Mouse (Mus musculus) megakaryocyte, embryonic 14.5 days (primary cell): Measurements from ENCODE around the gene Klk1b4. TPM values are rescaled to one million over a fixed set of nuclear protein-coding genes. Genes with fewer than 3 reads are reported as not detected.
"Not testable (repeated sequence)": the region's sequence is repeated elsewhere in the genome, so short reads cannot be mapped to it uniquely, and the experiment has no call there.

Experiments
- H3K27me3 ChIP-seq: replicated peaks from 2 replicates; pipeline ENCODE3; 2012; ENCODE audit warnings: inconsistent platforms
- H3K36me3 ChIP-seq: replicated peaks from 2 replicates; pipeline ENCODE3; 2012; ENCODE audit warnings: low read length, inconsistent platforms, mixed read lengths
- H3K4me1 ChIP-seq: 2 replicates; pipeline ENCODE4 v1.6.1; 2012; ENCODE audit warnings: inconsistent platforms
- H3K4me3 ChIP-seq: replicated peaks from 2 replicates; pipeline ENCODE3; 2012; ENCODE audit warnings: moderate library complexity, mild to moderate bottlenecking, inconsistent platforms
- H3K9me3 ChIP-seq: 2 replicates; pipeline ENCODE4 v1.6.1; 2012; ENCODE audit warnings: inconsistent platforms
- FLI1 ChIP-seq: IDR thresholded peaks from 2 replicates; pipeline ENCODE4 v1.6.1; 2012; ENCODE audit warnings: low read length, inconsistent platforms, mixed read lengths
- GATA1 ChIP-seq: IDR thresholded peaks from 3 replicates; pipeline ENCODE4 v1.6.1; 2012; ENCODE audit warnings: mixed read lengths, low read length, inconsistent platforms, borderline replicate concordance
- polyA plus RNA-seq: library from polyadenylated mRNA; stranded (reverse); fragments of >175 nt; gene quantifications from 2 replicates; pipeline ENCODE4 v1.2.3, GENCODE M21; 2012; ENCODE audit warnings: low replicate concordance; ENCODE audit not compliant: insufficient read depth

Gene Klk1b4
- not detected in 2 replicates for polyA plus RNA-seq

- H3K36me3 ChIP-seq, H3K4me1 ChIP-seq, H3K4me3 ChIP-seq, H3K9me3 ChIP-seq: not testable (repeated sequence)
- peaks cover 21% of the 10 kb centered on the region for H3K27me3 ChIP-seq
These were observed at the start of gene Klk1b4 for GRCm38 (mm10) chr7:44207135-44207534. Klk1b4 (plus strand) TSS chr7:44207435.

- Histone ChIP-seq H3K4me3 (no peak overlapping the region), H3K36me3 (no peaks in the 10 kb centered on the region), H3K9me3 (no peaks in the 10 kb centered on the region), H3K4me1 (no peaks in the 10 kb centered on the region), H3K27me3 (no peaks in the 10 kb centered on the region)
- no peak for TF ChIP-seq FLI1
- no peak for TF ChIP-seq GATA1
These were observed 27.8 kb upstream of the Klk1b4 start for GRCm38 (mm10) chr7:44179299-44180045.

DNA sequence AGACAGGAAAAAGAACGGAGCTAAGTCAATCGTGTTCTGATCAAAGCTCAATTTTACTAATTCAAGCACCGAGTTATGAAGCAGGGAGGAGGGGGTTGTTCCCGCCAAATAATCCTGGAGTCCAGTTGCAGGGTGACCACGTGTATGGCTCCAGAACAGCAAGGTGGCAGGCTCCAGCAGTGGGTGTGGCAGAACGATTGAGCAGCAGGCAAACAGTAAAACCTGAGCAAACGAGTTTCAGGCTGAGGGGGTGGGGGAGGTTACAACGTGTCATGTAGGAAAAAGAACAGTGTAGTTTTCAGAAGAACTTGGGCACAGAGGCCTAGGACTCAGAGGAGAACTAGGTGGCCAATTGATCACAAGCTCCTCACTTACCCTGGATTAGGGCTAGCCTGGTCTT, 20.7 kb upstream of the Klk1b4 start:
- H3K36me3 ChIP-seq, H3K4me1 ChIP-seq, H3K27me3 ChIP-seq, H3K4me3 ChIP-seq, H3K9me3 ChIP-seq: not testable (repeated sequence)

GRCm38 (mm10) chr7:44187936-44188335, 19.3 kb upstream of the Klk1b4 start, which contains the start of gene Klk1b24:
Klk1b24 (plus strand) TSS chr7:44188236.
- not testable (repeated sequence) for H3K4me1 ChIP-seq, H3K27me3 ChIP-seq, H3K9me3 ChIP-seq, H3K4me3 ChIP-seq, H3K36me3 ChIP-seq

DNA sequence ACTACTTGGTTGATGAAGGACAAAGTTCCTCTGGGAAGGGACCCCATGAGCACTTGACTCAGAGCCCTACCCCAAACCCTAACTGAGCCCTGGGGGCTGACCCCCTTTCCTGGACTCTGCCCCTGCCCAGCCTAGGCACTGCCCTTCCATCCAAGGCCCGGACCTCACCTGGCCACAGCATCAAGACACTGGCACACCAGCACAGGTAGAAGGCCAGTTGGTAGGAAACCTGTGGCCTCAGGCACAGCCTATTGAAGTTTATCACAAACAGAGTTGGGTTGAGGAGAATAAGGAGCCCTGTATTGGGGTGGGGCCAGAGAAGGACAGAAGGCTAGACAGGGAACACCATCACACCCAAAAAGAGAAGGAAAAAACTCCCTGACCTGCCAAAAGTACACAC, 13.8 kb upstream of the Klk1b4 start:
- H3K36me3 ChIP-seq, H3K9me3 ChIP-seq, H3K27me3 ChIP-seq, H3K4me3 ChIP-seq, H3K4me1 ChIP-seq: not testable (repeated sequence)

GRCm38 (mm10) chr7:44197891-44198290, 9.3 kb upstream of the Klk1b4 start, which contains the start of gene Klk1b3:
Klk1b3 (plus strand) TSS chr7:44198191.
- TF ChIP-seq FLI1 (no peak), GATA1 (no peak)
- Histone ChIP-seq H3K27me3 (peaks cover 6% of the 10 kb centered on the region), H3K4me3 (no peak within 1 kb of the TSS), H3K9me3 (no peaks in the 10 kb centered on the region), H3K4me1 (no peaks in the 10 kb centered on the region), H3K36me3 (no peaks in the 10 kb centered on the region)

GRCm38 (mm10) chr7:44208307-44208706, 1.1 kb downstream of the Klk1b4 start:
- TF ChIP-seq FLI1: no peak
- no peak for TF ChIP-seq GATA1
- Histone ChIP-seq H3K4me1 (no peaks in the 10 kb centered on the region), H3K27me3 (peaks cover 25% of the 10 kb centered on the region)

DNA sequence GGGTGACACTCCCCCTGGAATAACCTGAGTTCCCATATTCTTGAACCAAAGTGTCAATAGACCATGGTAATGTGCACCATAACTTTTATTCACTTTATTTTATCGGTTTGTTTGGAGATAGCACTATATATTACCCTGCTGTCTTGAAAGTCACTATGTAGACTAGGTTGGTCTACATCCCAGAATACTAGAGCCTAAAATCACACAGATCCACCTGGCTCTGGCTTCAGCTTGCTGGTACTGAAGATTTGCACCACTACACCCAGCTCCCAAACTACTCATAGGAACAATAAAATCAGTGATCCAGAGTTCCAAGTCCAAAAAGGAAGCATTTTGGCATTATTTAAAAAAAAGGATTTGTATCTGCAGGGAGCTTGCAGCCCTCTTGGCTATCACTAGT, 8.4 kb downstream of the Klk1b4 start, which contains the start of gene Klk1b5:
Gene Klk1b5 (plus strand): TSS at position 301 of the 400 bp plus-strand sequence.
- TF ChIP-seq GATA1: no peak
- no peak for TF ChIP-seq FLI1

More at GRCm38 (mm10) chr7:44208307-44208706, 1.1 kb downstream of the Klk1b4 start:
- Histone ChIP-seq H3K9me3 (no peaks in the 10 kb centered on the region), H3K36me3 (no peaks in the 10 kb centered on the region), H3K4me3 (no peak overlapping the region)

DNA sequence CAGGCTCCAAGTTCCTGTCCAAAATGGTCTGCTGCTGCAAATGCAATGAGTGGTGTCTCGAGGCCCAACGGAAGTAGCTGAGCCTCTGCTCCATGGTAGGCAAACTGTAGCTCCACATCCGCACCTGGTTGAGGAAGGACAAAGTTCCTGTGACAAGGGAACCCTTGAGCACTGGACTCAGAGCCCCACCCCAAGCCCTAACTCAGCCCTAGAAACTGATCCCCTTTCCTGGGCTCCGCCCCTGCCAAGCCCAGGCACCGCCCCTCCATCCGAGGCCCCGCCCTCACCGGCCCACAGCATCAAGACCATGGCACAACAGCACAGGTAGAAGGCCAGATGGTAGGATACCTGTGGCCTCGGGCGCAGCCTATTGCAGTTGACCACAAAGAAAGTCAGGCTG, 14.4 kb downstream of the Klk1b4 start:
- H3K36me3 ChIP-seq, H3K4me3 ChIP-seq, H3K9me3 ChIP-seq: not testable (repeated sequence)
- Histone ChIP-seq H3K27me3 (peaks cover 40% of the 10 kb centered on the region), H3K4me1 (peaks cover 25% of the 10 kb centered on the region)

More for the DNA sequence above, 8.4 kb downstream of the Klk1b4 start, which contains the start of gene Klk1b5:
- H3K9me3 ChIP-seq: no peaks in the 10 kb centered on the region
- peaks cover 41% of the 10 kb centered on the region for H3K27me3 ChIP-seq
- H3K36me3 ChIP-seq: no peaks in the 10 kb centered on the region
- peaks cover 9% of the 10 kb centered on the region for H3K4me1 ChIP-seq
- H3K4me3 ChIP-seq: no peak within 1 kb of the TSS

GRCm38 (mm10) chr7:44222335-44222734, 15.1 kb downstream of the Klk1b4 start:
- H3K9me3 ChIP-seq, H3K4me3 ChIP-seq, H3K36me3 ChIP-seq: not testable (repeated sequence)
- peaks cover 25% of the 10 kb centered on the region for H3K4me1 ChIP-seq
- H3K27me3 ChIP-seq: peaks cover 35% of the 10 kb centered on the region

DNA sequence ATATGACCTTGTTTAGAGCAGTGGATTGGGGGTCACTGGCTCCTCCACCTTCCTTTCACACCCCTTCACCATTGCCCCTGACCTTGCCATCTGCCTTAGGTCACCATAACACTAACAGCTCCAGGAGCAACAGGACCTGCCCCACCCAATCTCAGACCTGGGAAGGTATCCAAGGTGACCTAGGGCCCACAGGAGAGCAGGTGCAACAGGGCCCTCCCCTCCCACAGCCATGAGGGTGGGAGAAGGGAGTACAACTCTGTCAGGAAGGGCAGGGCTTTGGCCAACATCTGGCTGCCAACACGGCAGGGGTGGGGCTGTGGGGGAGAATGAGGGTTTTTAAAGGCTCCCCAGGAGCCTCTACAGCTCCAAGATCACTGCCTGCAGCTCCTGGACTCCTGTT, 17.8 kb downstream of the Klk1b4 start, which contains the start of gene Klk1:
Gene Klk1 (plus strand): TSS at position 285 of the 400 bp plus-strand sequence.
- no peak within 1 kb of the TSS for H3K4me3 ChIP-seq
- no peak for TF ChIP-seq FLI1
- no peak for TF ChIP-seq GATA1
- peaks cover 35% of the 10 kb centered on the region for H3K27me3 ChIP-seq
- H3K4me1 ChIP-seq: peaks cover 22% of the 10 kb centered on the region
- no peaks in the 10 kb centered on the region for H3K9me3 ChIP-seq
- no peaks in the 10 kb centered on the region for H3K36me3 ChIP-seq
